Mouse (Mus musculus) adrenal gland, postnatal 4 days (tissue): ENCODE results near the gene Pyy. TPM values are rescaled to one million over a fixed set of nuclear protein-coding genes. Genes with fewer than 3 reads are reported as not detected.

ENCODE experiments used
- DNase-seq, 2 experiments: peaks; one replicate each; pipeline ENCODE4 v3.0.0; 2021 to 2022; ENCODE audit warnings: low spot score in 2 of 2, mixed read lengths in 2 of 2
- total RNA-seq, 2 experiments: library from RNA; stranded (reverse); gene quantifications; 2 replicates each; pipeline ENCODE4 v1.2.3; 2021

The Pyy gene
- total RNA-seq, 2 experiments from 2014 or later: 25.9 TPM; not detected in 1

- DNase-seq: no peak
These were observed 11.2 kb downstream of the Pyy start for GRCm38 (mm10) chr11:102096446-102096845.

DNA sequence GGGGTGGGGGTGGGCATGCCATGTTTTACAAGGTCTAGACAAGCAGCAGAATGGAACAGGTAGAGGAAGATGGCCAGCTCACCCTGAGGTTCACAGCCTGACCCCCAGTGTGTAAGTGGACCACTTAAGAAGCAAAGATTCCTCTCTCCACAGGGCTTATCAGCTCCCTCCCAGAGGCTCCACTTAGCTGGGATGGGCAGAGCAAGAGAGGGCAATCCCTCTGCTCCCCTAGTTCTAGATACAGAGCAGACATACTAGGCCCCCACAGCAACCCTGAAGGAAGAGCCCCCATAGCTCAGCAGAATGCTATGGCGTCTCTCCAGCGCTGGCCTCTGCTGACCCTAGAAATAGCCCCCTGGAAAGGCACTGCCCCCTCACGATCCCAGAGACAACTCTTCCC is 12.0 kb downstream of the Pyy start:
- DNase-seq: no peak

DNA sequence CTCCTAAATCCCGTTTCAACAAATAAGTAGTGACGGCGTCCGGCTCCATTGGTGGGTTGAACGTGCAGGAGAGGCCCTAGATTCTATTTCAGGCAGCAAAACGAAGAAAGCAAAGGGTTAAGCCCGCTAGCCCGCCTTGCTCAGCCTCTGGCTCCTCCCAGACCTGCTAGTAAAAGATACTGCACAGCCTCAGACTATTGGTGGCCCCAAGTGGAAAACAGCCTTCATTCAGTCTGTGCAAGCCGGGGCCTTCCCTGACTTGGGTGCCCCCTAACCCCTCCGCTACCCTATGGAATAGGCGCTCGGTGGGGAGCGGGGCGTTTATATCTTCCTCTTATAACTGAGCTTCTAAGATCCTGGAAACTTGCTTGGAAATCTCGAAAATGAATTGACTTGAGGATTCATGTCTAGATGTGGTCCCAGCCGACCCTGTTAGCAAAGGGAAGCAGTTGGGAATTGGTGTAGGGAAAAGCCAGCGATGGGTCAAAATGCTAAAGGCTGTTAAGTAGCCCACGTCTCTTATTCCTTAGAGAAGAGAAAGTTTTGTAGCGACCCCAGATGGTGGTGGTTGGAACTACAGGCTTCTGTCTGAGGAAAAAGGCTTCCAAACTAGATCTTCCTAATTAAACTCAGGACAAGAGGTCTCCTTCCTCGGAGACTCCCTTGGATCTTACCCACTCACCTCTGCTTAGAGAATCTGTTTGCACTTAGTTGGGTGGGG is 18.4 kb downstream of the Pyy start:
- DNase-seq: no peak

DNA sequence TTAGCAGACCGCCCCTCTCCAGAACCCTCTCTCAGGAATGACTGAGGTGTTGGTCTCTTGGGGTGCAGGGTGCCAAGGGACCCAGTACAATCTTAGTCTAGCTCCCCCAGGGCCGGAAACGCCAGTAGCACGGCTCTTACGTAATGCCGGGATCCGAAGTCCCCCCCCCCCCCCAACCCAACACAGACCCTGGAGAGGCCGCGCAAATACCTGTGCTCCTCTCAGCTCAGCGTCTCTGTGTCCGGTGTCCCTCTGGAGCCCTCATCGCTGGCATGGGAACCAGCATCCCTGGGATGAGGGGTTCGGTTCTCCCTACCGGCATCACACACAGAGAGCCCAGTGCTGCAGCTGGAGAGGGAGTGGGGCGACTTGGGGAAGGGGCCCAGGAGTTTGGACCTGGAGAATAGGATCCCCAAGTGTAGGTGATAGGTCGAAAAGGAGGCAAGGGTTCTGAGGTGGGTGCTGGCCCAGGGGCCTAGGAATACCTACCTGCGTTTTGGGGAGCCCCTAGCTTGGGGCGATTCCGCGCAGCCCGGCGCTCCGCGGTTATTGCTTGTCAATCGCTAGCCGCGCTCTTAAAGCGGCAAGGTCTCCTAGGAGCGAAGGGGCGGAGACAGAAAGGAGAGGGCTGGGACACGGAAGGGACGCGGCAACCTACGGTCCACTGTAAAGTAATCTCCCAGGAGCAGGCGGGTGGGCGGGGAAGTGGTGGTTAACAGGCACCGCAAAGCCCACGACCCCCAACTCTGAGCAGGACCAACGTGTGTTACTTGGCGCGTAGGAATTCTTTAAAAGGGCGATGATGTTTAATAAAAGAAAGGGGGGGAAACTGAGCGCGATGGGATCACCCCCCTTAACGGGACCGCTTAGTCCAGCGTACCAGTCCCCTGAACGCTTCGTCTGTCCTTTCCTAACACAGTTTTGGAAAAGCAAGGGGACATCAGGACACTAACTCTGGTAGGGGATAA is 19.4 kb downstream of the Pyy start, which contains the start of gene Mpp2:
TSS of gene Mpp2 (minus strand) at position 585 of the 968 bp plus-strand sequence.
- peak; percentile 10 to 47 for DNase-seq

DNA sequence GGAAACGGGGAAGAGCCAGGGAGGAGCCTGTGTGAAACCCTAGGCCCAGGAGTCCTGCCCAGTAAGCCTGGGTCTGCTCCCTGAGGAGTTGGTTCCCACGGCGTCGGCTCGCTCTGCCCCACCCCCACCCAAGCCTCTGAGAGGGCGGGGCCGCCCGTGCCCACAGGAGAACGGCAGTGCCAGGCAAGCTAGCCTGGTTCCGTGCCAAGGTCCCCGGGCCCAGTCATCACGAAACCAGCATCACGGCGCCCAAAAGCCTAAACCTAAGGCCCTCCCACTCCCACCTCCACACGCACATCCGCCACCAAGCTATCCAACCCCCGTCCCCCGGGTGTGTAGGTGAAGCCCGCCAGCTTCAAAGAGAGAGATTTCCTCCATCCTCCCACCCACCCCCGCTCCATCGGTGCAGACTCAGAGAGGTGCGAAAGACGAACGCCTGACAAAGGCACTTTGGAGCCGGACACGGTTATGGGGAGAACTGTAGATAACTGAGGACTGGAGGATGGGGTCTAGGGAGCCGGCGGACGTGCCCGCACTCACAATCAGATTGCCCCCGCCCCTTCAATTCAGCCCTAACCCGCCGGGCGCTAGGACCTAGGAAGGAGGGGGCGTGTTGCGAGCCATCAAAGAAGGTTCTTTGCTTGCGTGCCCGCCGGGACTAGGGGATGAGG is 20.4 kb downstream of the Pyy start:
- DNase-seq: peak; percentile 34 to 51

DNA sequence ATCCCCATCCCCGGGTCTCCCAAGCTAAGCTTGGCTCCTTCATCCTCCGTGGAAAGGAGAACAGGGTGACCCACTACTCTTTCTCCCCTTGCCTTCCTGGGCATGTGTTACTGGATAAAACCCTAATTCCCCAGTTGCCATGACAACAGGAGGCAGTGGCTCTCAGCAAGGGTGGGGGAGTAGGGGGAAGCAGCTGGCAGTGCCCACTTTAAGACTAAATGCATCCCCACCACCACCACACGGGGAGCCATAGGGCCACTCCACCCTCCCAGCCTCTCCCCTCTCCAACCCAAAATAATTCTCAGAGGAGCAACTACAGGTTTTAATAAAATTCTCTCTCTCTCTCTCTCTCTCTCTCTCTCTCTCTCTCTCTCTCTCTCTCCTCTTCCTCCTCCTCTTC is 21.3 kb downstream of the Pyy start:
- DNase-seq: no peak

DNA sequence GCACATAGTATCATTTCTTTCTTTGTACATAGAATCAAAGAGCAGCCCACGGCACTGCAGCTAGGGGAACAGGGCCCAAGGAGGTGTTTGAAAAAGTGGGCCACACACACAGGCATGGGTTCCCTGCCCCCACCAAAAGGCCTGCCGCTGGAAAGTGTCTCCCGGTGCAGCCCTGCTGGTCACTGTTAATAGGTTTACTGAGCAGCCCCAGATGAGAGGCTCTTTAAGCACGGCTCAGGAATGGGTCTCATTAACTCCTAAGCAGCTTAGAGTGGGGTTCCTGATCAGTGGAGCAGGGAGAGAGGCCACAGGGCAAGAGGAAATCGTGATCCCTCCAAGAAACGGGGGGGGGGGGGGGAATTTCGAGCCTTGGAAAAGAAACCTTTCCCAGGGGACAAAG is 23.5 kb downstream of the Pyy start:
- no peak for DNase-seq

DNA sequence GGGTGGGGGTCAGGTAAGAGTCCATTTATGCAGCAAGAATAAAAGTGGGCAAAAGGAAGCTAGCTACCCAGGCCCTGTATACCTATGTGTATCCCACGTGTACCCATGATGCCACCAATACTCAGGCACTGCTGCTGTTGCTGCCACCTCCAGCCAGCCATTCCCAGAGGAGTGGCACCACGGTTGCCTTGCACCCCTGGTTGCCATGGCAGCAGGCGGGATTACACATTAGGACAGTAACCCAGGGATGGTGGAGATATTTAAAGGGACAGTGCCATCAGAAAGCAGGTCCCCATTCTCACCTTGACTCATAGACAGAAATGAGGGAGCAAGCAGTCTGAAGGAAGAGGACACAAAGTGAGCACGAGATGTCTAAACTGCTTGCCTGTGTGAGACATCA is 24.4 kb downstream of the Pyy start:
- DNase-seq: no peak

GRCm38 (mm10) chr11:102082322-102082721 is 25.3 kb downstream of the Pyy start:
- peak; percentile 49 to 50 for DNase-seq

GRCm38 (mm10) chr11:102073722-102074121 is 33.9 kb downstream of the Pyy start:
- DNase-seq: no peak

DNA sequence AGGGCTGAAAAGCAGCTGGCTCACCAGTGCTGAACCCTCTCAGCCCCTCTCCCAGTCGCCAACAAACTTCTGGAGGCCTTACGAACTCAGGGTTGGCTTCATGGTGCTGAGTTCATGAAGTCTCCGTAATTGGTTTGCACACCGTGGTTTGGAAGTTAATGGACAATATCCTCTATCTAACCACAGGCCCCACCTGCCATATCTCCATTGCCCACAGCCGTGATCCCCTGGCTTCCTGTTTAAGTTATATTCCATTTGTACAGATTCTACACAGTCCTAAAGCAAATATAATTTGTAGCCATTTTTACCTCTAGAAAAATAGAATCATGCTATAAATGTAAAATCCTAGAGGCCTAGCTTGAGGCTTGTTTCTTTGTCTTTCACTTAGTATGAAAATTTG is 34.9 kb downstream of the Pyy start:
- no peak for DNase-seq

GRCm38 (mm10) chr11:102070426-102070825 is 37.2 kb downstream of the Pyy start:
- no peak for DNase-seq

- no peak for DNase-seq
These were observed 38.0 kb downstream of the Pyy start for GRCm38 (mm10) chr11:102069633-102070032.

GRCm38 (mm10) chr11:102068969-102069368 is 38.7 kb downstream of the Pyy start:
- DNase-seq: no peak

GRCm38 (mm10) chr11:102063076-102063475 is 44.6 kb downstream of the Pyy start:
- no peak for DNase-seq

- no peak for DNase-seq
These were observed 45.6 kb downstream of the Pyy start for GRCm38 (mm10) chr11:102061941-102062473.

GRCm38 (mm10) chr11:102061236-102061940 is 46.2 kb downstream of the Pyy start:
- DNase-seq: peak; percentile 28 to 59
